Mouse (Mus musculus): ENCODE measurements at regions not wholly inside any gene's neighbourhood (a gene's known extent, or its start where the extent isn't known, plus 50 kb on each side); places are given as distances from the start of the nearest gene placed in this dataset.

GRCm38 (mm10) chr9:118387631-118388030, 90.4 kb upstream of the Eomes start:
- Histone ChIP-seq H3K36me3 (no peaks in the 10 kb centered on the region), H3K4me2 (no peak overlapping the region), H3K27me3 (replicated peaks) (peaks cover 31% of the 10 kb centered on the region)

GRCm38 (mm10) chr9:118389481-118390334, 88.3 kb upstream of the Eomes start:
- Histone ChIP-seq H3K9me3 (no peaks in the 10 kb centered on the region), H3K36me3 (no peaks in the 10 kb centered on the region), H3K4me2 (peak overlapping the region; percentile 81), H3K27me3 (replicated peaks) (peaks cover 31% of the 10 kb centered on the region), H3K4me1 (peaks cover 13% of the 10 kb centered on the region), H3K4me3 (peak overlapping the region; percentile 51), H3K9ac (peak overlapping the region; percentile 61), H3K27ac (replicated peaks) (no peak overlapping the region)
- 7% methylated on average over 27 of the region's 27 CpGs for WGBS
- ATAC-seq (ENCODE audit: extremely low read depth, insufficient number of reproducible peaks, low FRiP score, low TSS enrichment) = no peak

More at GRCm38 (mm10) chr9:118387631-118388030, 90.4 kb upstream of the Eomes start:
- Histone ChIP-seq H3K9ac (no peak overlapping the region), H3K4me1 (peaks cover 13% of the 10 kb centered on the region), H3K27ac (replicated peaks) (no peak overlapping the region), H3K4me3 (no peak overlapping the region), H3K9me3 (no peaks in the 10 kb centered on the region)
- 36% methylated on average over 8 of the region's 8 CpGs for WGBS
- no peak for ATAC-seq (ENCODE audit: extremely low read depth, insufficient number of reproducible peaks, low FRiP score, low TSS enrichment)

GRCm38 (mm10) chr9:118390679-118391078, 87.3 kb upstream of the Eomes start:
- H3K4me2 ChIP-seq = no peak overlapping the region
- H3K9me3 ChIP-seq = no peaks in the 10 kb centered on the region
- H3K27ac ChIP-seq (replicated peaks) = no peak overlapping the region
- WGBS = 58% methylated on average over 3 of the region's 3 CpGs
- no peaks in the 10 kb centered on the region for H3K36me3 ChIP-seq
- H3K9ac ChIP-seq = no peak overlapping the region
- peaks cover 13% of the 10 kb centered on the region for H3K4me1 ChIP-seq
- no peak for ATAC-seq (ENCODE audit: extremely low read depth, insufficient number of reproducible peaks, low FRiP score, low TSS enrichment)
- H3K4me3 ChIP-seq = no peak overlapping the region
- peaks cover 31% of the 10 kb centered on the region for H3K27me3 ChIP-seq (replicated peaks)

- peaks cover 13% of the 10 kb centered on the region for H3K4me1 ChIP-seq
- no peak overlapping the region for H3K4me2 ChIP-seq
- H3K27me3 ChIP-seq (replicated peaks) = peaks cover 31% of the 10 kb centered on the region
- no peak overlapping the region for H3K9ac ChIP-seq
- no peak overlapping the region for H3K27ac ChIP-seq (replicated peaks)
- no peaks in the 10 kb centered on the region for H3K9me3 ChIP-seq
- H3K36me3 ChIP-seq = no peaks in the 10 kb centered on the region
- no peak overlapping the region for H3K4me3 ChIP-seq
- no peak for ATAC-seq (ENCODE audit: extremely low read depth, insufficient number of reproducible peaks, low FRiP score, low TSS enrichment)
- WGBS = 67% methylated on average over 7 of the region's 7 CpGs
Observed at GRCm38 (mm10) chr9:118391715-118392114, 86.3 kb upstream of the Eomes start.

GRCm38 (mm10) chr9:118392796-118393195, 85.2 kb upstream of the Eomes start:
- WGBS = 68% methylated on average over 1 of the region's 1 CpGs
- Histone ChIP-seq H3K36me3 (no peaks in the 10 kb centered on the region), H3K9me3 (no peaks in the 10 kb centered on the region), H3K9ac (no peak overlapping the region), H3K27ac (replicated peaks) (no peak overlapping the region), H3K4me3 (no peak overlapping the region), H3K4me1 (peaks cover 13% of the 10 kb centered on the region), H3K4me2 (no peak overlapping the region), H3K27me3 (replicated peaks) (peaks cover 21% of the 10 kb centered on the region)
- no peak for ATAC-seq (ENCODE audit: extremely low read depth, insufficient number of reproducible peaks, low FRiP score, low TSS enrichment)

- H3K27me3 ChIP-seq (replicated peaks) = peaks cover 14% of the 10 kb centered on the region
- no peak overlapping the region for H3K4me3 ChIP-seq
- no peak overlapping the region for H3K4me2 ChIP-seq
- H3K9me3 ChIP-seq = no peaks in the 10 kb centered on the region
- no peak overlapping the region for H3K9ac ChIP-seq
- H3K27ac ChIP-seq (replicated peaks) = no peak overlapping the region
- ATAC-seq (ENCODE audit: extremely low read depth, insufficient number of reproducible peaks, low FRiP score, low TSS enrichment) = no peak
- no peaks in the 10 kb centered on the region for H3K36me3 ChIP-seq
- peaks cover 13% of the 10 kb centered on the region for H3K4me1 ChIP-seq
- WGBS = 40% methylated on average over 4 of the region's 4 CpGs
Observed at GRCm38 (mm10) chr9:118393567-118393966, 84.4 kb upstream of the Eomes start.

- no peak for ATAC-seq (ENCODE audit: extremely low read depth, insufficient number of reproducible peaks, low FRiP score, low TSS enrichment)
- H3K4me2 ChIP-seq = no peak overlapping the region
- no peak overlapping the region for H3K4me3 ChIP-seq
- no peaks in the 10 kb centered on the region for H3K36me3 ChIP-seq
- H3K4me1 ChIP-seq = no peaks in the 10 kb centered on the region
- 76% methylated on average over 2 of the region's 2 CpGs for WGBS
- H3K9ac ChIP-seq = no peak overlapping the region
- H3K27ac ChIP-seq (replicated peaks) = no peak overlapping the region
- H3K27me3 ChIP-seq (replicated peaks) = no peaks in the 10 kb centered on the region
- H3K9me3 ChIP-seq = no peaks in the 10 kb centered on the region
Observed at GRCm38 (mm10) chr9:118396425-118397053, 81.5 kb upstream of the Eomes start.

- peaks cover 5% of the 10 kb centered on the region; the same call in 1 of the 2 replicates for H3K4me1 ChIP-seq
- H3K27me3 ChIP-seq (replicated peaks) = no peaks in the 10 kb centered on the region
- 59% methylated on average over 3 of the region's 3 CpGs for WGBS
- no peak overlapping the region for H3K9ac ChIP-seq
- H3K36me3 ChIP-seq = no peaks in the 10 kb centered on the region
- H3K4me3 ChIP-seq = no peak overlapping the region
- no peak for ATAC-seq (ENCODE audit: extremely low read depth, insufficient number of reproducible peaks, low FRiP score, low TSS enrichment)
- H3K4me2 ChIP-seq = no peak overlapping the region
- H3K9me3 ChIP-seq = no peaks in the 10 kb centered on the region
- no peak overlapping the region for H3K27ac ChIP-seq (replicated peaks)
Observed at GRCm38 (mm10) chr9:118400520-118400919, 77.5 kb upstream of the Eomes start.

- H3K4me2 ChIP-seq = no peak overlapping the region
- no peak overlapping the region for H3K4me3 ChIP-seq
- H3K9me3 ChIP-seq = no peaks in the 10 kb centered on the region
- no peak for ATAC-seq (ENCODE audit: extremely low read depth, insufficient number of reproducible peaks, low FRiP score, low TSS enrichment)
- H3K27me3 ChIP-seq (replicated peaks) = no peaks in the 10 kb centered on the region
- no peaks in the 10 kb centered on the region for H3K36me3 ChIP-seq
- no peak overlapping the region for H3K9ac ChIP-seq
- peaks cover 8% of the 10 kb centered on the region; the same call in 1 of the 2 replicates for H3K4me1 ChIP-seq
- H3K27ac ChIP-seq (replicated peaks) = no peak overlapping the region
Observed at GRCm38 (mm10) chr9:118401170-118401569, 76.8 kb upstream of the Eomes start.

- Histone ChIP-seq H3K27me3 (replicated peaks) (no peaks in the 10 kb centered on the region), H3K9ac (no peak overlapping the region), H3K36me3 (no peaks in the 10 kb centered on the region), H3K9me3 (no peaks in the 10 kb centered on the region), H3K27ac (replicated peaks) (no peak overlapping the region), H3K4me1 (peaks cover 8% of the 10 kb centered on the region; the same call in 1 of the 2 replicates), H3K4me2 (no peak overlapping the region), H3K4me3 (no peak overlapping the region)
- ATAC-seq (ENCODE audit: extremely low read depth, insufficient number of reproducible peaks, low FRiP score, low TSS enrichment) = no peak
- WGBS = 62% methylated on average over 6 of the region's 6 CpGs
Observed at GRCm38 (mm10) chr9:118404867-118405266, 73.1 kb upstream of the Eomes start.

GRCm38 (mm10) chr9:118405926-118406518, 72.0 kb upstream of the Eomes start:
- 63% methylated on average over 9 of the region's 9 CpGs for WGBS

More at GRCm38 (mm10) chr9:118405926-118406518, 72.0 kb upstream of the Eomes start:
- Histone ChIP-seq H3K9me3 (no peaks in the 10 kb centered on the region), H3K36me3 (no peaks in the 10 kb centered on the region), H3K9ac (no peak overlapping the region), H3K4me1 (peaks cover 8% of the 10 kb centered on the region; the same call in 1 of the 2 replicates), H3K4me2 (no peak overlapping the region), H3K27ac (replicated peaks) (no peak overlapping the region), H3K27me3 (replicated peaks) (no peaks in the 10 kb centered on the region), H3K4me3 (no peak overlapping the region)
- ATAC-seq (ENCODE audit: extremely low read depth, insufficient number of reproducible peaks, low FRiP score, low TSS enrichment) = no peak

All from heart, embryonic 13.5 days (tissue).